Mouse (Mus musculus) spleen, adult 12 weeks (tissue): ENCODE results near the gene Ckap5.
"Not testable (repeated sequence)": the region's sequence is repeated elsewhere in the genome, so short reads cannot be mapped to it uniquely, and the experiment has no call there.

Experiments
- DNase-seq: peaks from one replicate; pipeline ENCODE4 v3.0.0; 2022; ENCODE audit warnings: low spot score

Ckap5 gene

DNA sequence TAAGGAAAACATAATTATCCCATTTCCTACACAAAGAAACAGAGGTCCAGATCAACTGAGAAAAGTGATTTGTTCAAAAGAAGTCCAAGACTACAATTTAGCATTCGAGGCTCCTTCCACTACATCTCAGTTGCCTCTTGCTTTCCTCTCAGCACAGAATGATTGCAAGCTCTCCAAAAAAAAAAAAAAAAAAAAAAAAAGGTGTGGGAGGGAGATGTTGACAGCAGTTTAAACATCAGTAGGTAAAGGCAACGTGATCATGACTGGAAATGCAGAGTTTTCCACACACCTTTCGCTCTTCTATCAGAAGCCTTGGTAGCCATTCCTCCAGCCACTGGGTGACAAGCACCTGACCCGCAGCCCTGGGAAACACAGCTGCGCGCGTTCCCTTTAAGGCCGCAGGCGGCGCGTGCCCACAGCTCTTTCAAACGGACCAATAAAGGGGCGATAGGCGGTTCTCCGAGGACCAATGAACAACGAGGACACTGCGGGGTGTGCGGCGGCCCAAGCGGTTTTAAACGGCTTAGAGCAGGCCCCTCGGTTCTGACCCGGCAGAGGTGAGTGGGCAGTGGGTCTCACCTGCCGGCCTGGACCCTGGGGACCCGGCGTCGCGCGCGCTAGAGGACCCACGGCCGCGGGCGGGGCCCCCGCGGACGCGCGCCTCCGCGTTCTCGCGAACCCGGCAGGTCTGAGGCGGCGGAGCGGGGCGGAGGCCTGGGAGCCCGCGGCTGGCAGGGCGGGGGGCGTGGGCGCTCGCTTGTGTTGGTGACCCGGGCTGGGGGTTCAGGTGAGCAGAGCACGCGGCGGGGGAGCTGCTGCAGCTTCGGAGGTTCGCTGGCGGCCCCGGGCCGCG, at the start of gene Ckap5:
Gene Ckap5 (plus strand): TSS at position 469 of the 853 bp plus-strand sequence.
- peak; percentile 86 for DNase-seq

DNA sequence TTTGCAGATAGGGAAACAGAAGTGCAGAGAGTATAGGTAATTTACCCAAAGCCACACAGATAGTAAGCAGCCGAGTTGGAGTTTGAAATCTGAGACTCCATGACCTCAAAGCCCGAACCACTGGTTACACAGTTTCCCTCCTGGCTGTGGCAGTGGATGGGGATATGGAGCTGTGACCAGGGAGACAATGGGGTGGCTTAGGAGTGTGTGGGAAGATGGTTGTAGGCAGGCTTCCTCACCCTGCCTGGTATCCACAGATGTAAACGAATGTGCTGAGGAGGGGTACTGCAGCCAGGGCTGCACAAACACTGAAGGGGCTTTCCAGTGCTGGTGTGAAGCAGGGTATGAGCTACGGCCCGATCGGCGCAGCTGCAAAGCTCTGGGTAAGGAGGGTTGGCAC, 49.7 kb upstream of the Ckap5 start:
- DNase-seq, result no peak

DNA sequence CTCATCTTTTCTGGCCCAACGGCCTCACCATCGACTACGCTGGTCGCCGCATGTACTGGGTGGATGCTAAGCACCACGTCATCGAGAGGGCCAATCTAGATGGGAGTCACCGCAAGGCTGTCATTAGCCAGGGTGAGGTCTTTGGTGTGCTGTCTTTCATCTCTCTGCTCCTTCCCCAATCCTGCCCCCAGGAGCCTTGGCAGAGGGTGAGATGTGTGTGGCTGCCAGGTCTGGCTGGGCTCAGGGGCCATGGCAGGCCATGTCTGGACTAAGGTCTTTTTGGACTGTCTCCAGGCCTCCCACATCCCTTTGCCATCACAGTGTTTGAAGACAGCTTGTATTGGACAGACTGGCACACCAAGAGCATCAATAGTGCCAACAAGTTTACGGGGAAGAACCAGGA, 46.2 kb upstream of the Ckap5 start:
- no peak for DNase-seq

GRCm38 (mm10) chr2:91480805-91481514, 45.6 kb upstream of the Ckap5 start:
- no peak for DNase-seq

DNA sequence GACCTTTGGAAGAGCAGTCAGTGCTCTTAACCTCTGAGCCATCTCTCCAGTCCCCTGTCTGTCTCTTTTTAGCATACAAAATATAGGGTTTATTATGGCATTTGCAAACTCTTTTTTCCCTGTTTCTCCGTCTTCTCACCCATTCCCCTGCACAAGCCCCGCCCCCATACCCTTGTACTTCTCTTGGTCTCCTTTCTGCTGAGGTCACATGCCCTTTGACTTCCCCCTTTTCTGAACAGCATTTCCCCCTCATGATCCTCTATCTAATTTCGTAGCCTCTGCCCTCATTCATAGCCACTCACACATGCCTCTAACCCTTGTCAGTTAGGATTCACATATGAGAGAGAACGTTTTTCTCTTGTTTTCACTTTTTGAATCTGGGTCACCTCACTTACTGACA, 41.9 kb upstream of the Ckap5 start:
- DNase-seq, result no peak

GRCm38 (mm10) chr2:91485256-91485655, 41.3 kb upstream of the Ckap5 start:
- no peak for DNase-seq

DNA sequence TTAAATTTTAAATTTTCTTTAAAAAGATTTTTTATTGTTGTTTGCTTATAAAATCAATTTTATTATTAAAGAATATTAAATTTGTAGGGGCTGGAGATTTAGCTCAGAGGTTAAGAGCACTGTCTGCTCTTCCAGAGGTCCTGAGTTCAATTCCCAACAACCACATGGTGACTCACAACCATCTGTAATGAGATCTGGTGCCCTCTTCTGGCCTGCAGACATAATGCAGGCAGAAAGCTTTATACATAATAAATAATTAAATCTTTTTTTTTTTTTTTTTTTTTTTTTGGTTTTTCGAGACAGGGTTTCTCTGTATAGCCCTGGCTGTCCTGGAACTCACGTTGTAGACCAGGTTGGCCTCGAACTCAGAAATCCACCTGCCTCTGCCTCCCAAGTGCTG, 39.3 kb upstream of the Ckap5 start:
- not testable (repeated sequence) for DNase-seq

DNA sequence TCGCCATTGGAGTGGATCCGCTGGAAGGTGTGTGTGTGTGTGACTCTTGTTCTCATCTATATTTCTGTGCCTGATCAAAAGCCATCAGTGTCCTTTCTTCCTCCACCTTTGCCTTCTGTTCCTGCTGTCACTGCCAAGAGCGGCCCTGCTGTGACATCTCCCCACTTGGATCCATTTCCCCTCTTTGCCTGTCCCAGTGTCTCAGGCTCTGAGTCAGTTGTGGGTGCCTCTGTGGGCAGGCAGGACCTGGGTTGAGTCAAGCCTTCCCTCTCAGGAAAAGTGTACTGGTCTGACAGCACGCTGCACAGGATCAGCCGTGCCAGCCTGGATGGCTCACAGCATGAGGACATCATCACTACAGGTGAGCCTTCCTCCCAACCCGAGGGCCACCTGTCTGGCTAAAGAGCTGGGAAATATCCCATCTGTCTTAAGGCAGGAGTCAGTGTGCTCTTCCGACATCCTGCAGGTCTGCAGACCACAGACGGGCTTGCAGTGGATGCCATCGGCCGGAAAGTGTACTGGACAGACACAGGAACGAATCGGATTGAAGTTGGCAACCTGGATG, 34.4 kb upstream of the Ckap5 start:
- no peak for DNase-seq

DNA sequence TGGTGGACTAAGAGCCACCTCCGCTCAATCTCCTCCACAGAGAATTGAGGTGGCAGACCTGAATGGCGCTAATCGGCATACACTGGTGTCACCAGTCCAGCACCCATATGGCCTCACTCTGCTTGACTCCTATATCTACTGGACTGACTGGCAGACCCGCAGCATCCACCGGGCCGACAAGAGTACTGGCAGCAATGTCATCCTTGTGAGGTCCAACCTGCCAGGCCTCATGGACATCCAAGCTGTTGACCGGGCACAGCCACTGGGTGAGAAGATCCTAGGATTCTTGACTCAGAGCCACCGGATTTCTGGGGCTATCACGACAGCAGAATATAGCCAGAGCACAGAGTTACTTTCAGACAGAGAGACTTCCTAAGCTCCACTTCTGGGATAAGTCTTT, 32.6 kb upstream of the Ckap5 start:
- no peak for DNase-seq

DNA sequence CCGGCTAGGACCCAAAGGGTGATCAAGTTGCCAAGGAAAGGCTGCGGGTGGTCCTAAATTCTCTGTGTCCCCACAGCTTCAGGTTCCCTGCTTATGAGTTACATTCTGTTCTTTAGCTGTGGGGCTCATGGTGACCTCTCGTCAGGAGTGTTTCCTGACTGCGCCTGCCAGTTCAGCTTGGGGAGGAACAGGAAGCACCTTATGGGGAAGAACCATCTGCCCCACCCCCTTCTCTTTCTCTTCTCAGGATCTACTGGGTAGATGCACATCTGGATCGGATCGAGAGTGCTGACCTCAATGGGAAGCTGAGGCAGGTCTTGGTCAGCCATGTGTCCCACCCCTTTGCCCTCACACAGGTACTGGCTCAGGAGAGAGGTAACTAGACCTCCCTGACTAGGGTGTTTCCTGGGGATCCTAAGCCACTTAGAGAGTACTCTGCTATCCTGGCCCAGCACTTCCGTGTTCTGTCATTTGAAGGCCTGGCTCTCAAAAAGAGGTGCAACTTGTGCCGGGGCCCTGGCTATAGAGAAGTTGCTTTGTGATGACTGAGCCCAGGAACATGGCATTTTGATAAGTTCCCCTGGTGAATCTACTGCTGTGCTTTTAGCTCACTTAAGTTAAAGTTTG, 28.4 kb upstream of the Ckap5 start:
- DNase-seq, result no peak

- DNase-seq, result no peak
Measured at GRCm38 (mm10) chr2:91508076-91508475, 18.5 kb upstream of the Ckap5 start.

DNA sequence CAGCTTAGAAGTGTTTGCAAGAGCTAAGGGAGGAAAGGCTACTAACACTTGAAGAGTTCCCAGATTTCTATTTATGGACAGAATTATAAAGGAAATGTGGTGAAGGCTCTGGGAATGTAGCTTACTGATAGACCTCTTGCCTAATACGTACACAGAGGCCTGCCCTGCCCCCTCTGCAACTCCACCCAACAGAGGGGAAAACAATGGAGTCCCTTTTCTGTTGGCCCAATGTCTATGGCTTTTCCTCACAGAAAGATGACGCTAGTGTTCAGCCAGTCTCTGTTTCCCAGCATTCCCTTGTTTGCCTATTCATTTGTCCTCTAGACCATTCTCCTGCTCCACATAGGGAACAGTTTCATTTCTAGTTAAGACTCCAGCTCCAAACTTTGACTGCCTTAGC, 9.4 kb upstream of the Ckap5 start:
- DNase-seq, result no peak

- DNase-seq, result no peak
Measured at GRCm38 (mm10) chr2:91527147-91527486, 555 bp downstream of the Ckap5 start.

DNA sequence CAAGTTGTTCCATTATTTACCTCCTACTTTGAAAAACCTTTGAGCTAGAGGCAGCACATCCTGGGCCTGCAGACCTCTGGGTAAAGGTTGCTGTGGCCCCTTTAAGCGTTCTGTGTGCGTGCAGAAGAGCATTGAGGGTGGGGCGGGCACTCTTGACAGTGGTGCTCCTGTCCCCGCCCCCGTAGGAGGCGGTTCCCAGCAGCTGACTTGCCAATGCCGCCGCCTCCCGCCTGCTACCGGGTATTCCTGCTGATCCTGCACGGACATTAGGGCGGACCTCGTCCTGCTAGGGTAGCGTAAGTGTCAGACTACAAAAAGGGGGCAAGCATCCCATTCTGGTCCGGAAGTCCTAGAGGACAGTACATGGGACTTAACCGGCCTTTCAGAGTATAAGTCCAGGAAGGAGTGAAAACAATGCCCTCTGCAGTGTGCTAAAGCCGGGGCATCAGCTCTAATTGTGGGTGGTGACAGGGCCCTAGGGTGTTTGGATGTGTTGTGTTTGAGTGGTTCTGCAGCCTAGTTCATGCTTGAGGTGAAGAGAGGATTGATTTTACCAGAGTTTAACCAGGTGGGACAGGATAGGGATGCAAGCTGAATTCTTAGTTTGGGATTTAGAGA, 11.1 kb downstream of the Ckap5 start:
- DNase-seq, result peak; percentile 73

- no peak for DNase-seq
Measured at GRCm38 (mm10) chr2:91568125-91568524, 41.6 kb downstream of the Ckap5 start.

GRCm38 (mm10) chr2:91580894-91581293, 54.3 kb downstream of the Ckap5 start:
- DNase-seq, result no peak

DNA sequence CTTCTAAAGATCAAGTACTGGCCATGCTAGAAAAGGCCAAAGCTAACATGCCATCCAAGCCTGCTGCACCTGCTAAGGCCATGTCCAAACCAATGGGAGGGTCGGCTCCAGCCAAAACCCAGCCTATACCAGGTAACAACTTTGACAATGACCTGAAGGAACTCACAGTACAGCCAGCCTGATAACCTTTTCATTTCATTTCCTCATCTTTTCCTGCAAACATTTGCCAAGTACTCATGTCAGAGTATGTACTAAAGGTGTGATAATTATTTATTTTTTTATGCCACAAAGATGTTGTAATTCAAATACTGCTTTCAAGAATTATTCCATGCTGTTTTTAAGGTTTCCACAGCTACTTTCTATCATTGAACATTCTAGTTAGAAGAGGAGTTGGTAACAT, 59.7 kb downstream of the Ckap5 start:
- DNase-seq, result no peak

DNA sequence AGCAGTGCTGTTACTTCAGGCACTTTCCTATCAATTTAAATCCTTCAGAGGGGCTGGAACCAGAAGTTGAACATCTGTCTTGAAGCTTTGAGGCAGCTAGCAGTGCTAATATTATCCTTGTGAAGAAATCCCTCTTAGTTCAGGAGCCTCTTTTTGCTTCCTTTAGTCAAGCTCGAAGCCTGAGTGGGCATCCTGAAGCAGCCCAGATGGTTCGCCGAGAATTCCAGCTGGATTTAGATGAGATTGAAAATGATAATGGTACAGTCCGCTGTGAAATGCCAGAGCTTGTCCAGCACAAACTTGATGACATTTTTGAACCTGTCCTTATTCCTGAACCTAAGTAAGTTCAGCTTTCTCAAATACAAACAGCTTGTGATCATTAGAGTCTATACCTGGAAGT, 73.9 kb downstream of the Ckap5 start:
- DNase-seq, result no peak

DNA sequence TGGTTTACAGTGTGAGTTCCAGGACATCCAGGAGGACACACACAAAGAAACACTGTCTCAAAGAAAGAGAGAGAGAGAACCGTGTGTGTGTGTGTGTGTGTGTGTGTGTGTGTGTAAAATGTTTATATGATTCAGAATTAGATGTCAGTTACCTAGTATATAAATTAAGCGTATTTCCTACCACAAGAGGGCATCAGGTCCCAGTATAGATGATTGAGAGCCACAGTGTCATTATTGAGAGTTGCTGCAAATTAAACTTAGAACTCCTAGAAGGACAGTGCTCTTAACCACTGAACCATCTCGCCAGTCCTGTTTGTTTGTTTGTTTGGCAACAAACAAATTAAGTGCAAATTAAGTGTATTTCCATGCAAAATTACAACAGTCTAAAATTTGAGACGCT, 75.8 kb downstream of the Ckap5 start:
- DNase-seq, result no peak

DNA sequence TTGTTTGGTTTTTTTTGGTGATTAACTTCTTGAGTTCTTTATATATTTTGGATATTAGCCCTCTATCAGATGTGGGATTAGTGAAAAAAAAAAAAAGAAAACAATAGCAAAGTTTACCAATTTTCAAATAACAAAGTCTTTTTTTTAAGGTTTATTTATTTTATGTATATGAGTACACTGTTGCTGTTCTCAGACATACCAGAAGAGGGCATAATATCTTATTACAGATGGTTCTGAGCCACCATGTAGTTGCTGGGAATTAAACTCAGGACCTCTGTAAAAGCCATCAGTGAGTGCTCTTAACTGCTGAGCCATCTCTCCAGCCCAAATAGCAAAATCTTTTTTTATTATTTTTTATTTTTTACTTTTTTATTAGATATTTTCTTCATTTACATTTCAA, 82.8 kb downstream of the Ckap5 start:
- DNase-seq, result not testable (repeated sequence)

- no peak for DNase-seq
Measured at GRCm38 (mm10) chr2:91622356-91622755, 95.8 kb downstream of the Ckap5 start.

DNA sequence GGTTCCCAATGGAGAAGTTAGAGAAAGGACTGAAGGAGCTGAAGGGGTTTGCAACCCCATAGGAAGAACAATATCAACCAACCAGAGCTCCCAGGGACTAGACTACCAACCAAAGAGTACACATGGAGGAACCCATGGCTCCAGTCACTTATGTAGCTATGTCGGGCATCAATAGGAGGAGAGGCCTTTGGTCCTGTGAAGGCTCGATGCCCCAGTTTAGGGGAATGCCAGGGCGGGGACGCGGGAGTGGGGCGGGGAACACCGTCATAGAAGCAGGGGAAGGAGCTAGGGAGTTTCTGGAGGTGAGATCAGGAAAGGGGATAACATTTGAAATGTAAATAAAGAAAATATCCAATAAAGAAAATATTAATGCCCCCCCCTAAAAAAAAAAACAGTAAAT, 96.8 kb downstream of the Ckap5 start:
- DNase-seq, result not testable (repeated sequence)
